Mouse (Mus musculus): ENCODE results near the gene Pnma1.

- TF ChIP-seq CTCF (IDR thresholded peaks at IDR 0.05; ENCODE audit: low read depth) (no peak), EP300 (IDR thresholded peaks at IDR 0.05; ENCODE audit: low read depth) (no peak)
Observed at GRCm38 (mm10) chr12:84151911-84152310, 3.6 kb upstream of the Pnma1 start.
